Mouse (Mus musculus): Measurements from ENCODE around the gene Epb41l4b. TPM values are rescaled to one million over a fixed set of nuclear protein-coding genes. Genes with fewer than 3 reads are reported as not detected.

Epb41l4b gene
- polyA plus RNA-seq, 1 experiment from 2014 or later = 10.3 TPM

GRCm38 (mm10) chr4:57073843-57074242 lies 69.4 kb downstream of the Epb41l4b start:
- WGBS = 64% methylated on average over 7 of the region's 7 CpGs
- H3K4me3 ChIP-seq (ENCODE audit: low read depth, low read length) = no peak overlapping the region
- H3K9me3 ChIP-seq (ENCODE audit: low read length) = no peaks in the 10 kb centered on the region
- TF ChIP-seq CTCF (IDR thresholded peaks at IDR 0.05) (no peak), EP300 (IDR thresholded peaks at IDR 0.05) (no peak)
- H3K9ac ChIP-seq (replicated peaks; ENCODE audit: low read depth) = no peak overlapping the region
- ATAC-seq (no peak), DNase-seq (ENCODE audit: low spot score) (no peak)
- H3K27me3 ChIP-seq (replicated peaks; ENCODE audit: insufficient read depth, low read length) = 0 out of 2 replicates have a peak, but pooled peaks cover 3% of the 10 kb centered on the region
- H3K27ac ChIP-seq (ENCODE audit: low read length) = no peak overlapping the region
- no peak overlapping the region for H3K4me2 ChIP-seq (replicated peaks; ENCODE audit: low read depth, low read length)
- no peaks in the 10 kb centered on the region for H3K4me1 ChIP-seq (ENCODE audit: insufficient read depth, low read depth, low read length)
- H3K36me3 ChIP-seq (ENCODE audit: insufficient read depth, low read length) = no peaks in the 10 kb centered on the region

DNA sequence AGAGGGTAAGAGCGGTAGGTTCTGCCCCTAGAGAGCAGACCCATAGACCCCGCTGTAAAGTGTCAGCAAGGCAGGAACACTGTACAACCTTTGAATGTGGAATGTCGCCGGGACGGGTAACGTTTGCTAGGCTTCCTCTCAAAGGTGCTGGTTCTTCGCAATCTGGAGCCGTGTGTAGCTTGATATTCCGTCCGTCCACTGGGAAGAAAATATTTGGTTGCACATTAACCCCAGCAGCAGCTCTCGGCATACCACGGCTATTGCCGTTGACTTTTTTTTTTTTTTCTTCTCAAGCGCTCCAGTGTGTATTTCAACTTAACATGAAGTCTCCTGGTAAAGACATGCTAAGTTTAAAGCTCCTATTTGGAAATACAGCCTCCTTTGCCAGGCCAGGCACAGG lies 70.1 kb downstream of the Epb41l4b start:
- WGBS = 67% methylated on average over 14 of the region's 14 CpGs
- DNase-seq (ENCODE audit: low spot score) (no peak), ATAC-seq (no peak)
- no peak overlapping the region for H3K4me3 ChIP-seq (ENCODE audit: low read depth, low read length)
- no peaks in the 10 kb centered on the region for H3K4me1 ChIP-seq (ENCODE audit: insufficient read depth, low read depth, low read length)
- H3K9ac ChIP-seq (replicated peaks; ENCODE audit: low read depth) = no peak overlapping the region
- H3K36me3 ChIP-seq (ENCODE audit: insufficient read depth, low read length) = no peaks in the 10 kb centered on the region
- H3K9me3 ChIP-seq (ENCODE audit: low read length) = no peaks in the 10 kb centered on the region
- 0 out of 2 replicates have a peak, but pooled peaks cover 3% of the 10 kb centered on the region for H3K27me3 ChIP-seq (replicated peaks; ENCODE audit: insufficient read depth, low read length)
- no peak overlapping the region for H3K27ac ChIP-seq (ENCODE audit: low read length)
- no peak overlapping the region for H3K4me2 ChIP-seq (replicated peaks; ENCODE audit: low read depth, low read length)
- TF ChIP-seq EP300 (IDR thresholded peaks at IDR 0.05) = 0 out of 2 replicates have a peak, but pooled peaks have one; percentile 18
- no peak for TF ChIP-seq CTCF (IDR thresholded peaks at IDR 0.05)

- Histone ChIP-seq H3K27ac (ENCODE audit: low read length) (no peak overlapping the region), H3K4me1 (ENCODE audit: insufficient read depth, low read depth, low read length) (no peaks in the 10 kb centered on the region), H3K9me3 (ENCODE audit: low read length) (no peaks in the 10 kb centered on the region), H3K4me3 (ENCODE audit: low read depth, low read length) (no peak overlapping the region), H3K27me3 (replicated peaks; ENCODE audit: insufficient read depth, low read length) (0 out of 2 replicates have a peak, but pooled peaks cover 3% of the 10 kb centered on the region), H3K36me3 (ENCODE audit: insufficient read depth, low read length) (no peaks in the 10 kb centered on the region), H3K4me2 (replicated peaks; ENCODE audit: low read depth, low read length) (no peak overlapping the region), H3K9ac (replicated peaks; ENCODE audit: low read depth) (no peak overlapping the region)
- TF ChIP-seq CTCF (IDR thresholded peaks at IDR 0.05) = no peak
- TF ChIP-seq EP300 (IDR thresholded peaks at IDR 0.05) = no peak
- DNase-seq (ENCODE audit: low spot score) = peak; percentile 18
- ATAC-seq = peak; percentile 3; the same call in 1 of the 2 replicates
- WGBS = 79% methylated on average over 6 of the region's 6 CpGs
Observed at GRCm38 (mm10) chr4:57070640-57071039, 72.6 kb downstream of the Epb41l4b start.

DNA sequence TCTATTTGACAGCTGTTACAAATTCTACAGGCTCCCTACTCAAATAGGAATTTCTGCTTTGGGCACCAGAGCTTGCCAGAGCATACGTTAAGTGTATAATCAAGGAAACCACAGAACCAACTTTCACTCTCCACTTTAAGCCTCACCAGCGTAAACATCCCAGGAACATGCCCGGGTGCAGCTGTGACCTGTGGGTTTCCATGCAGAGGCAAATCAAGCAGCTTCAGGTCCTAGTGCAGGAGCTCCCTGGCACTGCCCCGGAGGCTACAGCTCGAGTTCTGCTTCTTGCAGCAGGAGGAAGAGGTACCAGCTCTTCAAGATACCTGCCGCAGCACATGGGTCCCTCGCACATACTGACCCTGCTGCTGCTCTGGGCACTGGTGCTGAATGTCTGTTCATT lies 74.8 kb downstream of the Epb41l4b start:
- H3K9me3 ChIP-seq (ENCODE audit: low read length) = no peaks in the 10 kb centered on the region
- no peaks in the 10 kb centered on the region for H3K4me1 ChIP-seq (ENCODE audit: insufficient read depth, low read depth, low read length)
- 31% methylated on average over 7 of the region's 7 CpGs for WGBS
- ATAC-seq (peak; percentile 39), DNase-seq (ENCODE audit: low spot score) (peak; percentile 51)
- TF ChIP-seq EP300 (IDR thresholded peaks at IDR 0.05) = no peak
- TF ChIP-seq CTCF (IDR thresholded peaks at IDR 0.05) = no peak
- no peak overlapping the region for H3K9ac ChIP-seq (replicated peaks; ENCODE audit: low read depth)
- no peaks in the 10 kb centered on the region for H3K36me3 ChIP-seq (ENCODE audit: insufficient read depth, low read length)
- H3K27ac ChIP-seq (ENCODE audit: low read length) = no peak overlapping the region; the same call in 1 of the 2 replicates
- 0 out of 2 replicates have a peak overlapping the region, but pooled peaks have one; percentile 2 for H3K4me2 ChIP-seq (replicated peaks; ENCODE audit: low read depth, low read length)
- H3K4me3 ChIP-seq (ENCODE audit: low read depth, low read length) = no peak overlapping the region
- 0 out of 2 replicates have a peak, but pooled peaks cover 3% of the 10 kb centered on the region for H3K27me3 ChIP-seq (replicated peaks; ENCODE audit: insufficient read depth, low read length)

DNA sequence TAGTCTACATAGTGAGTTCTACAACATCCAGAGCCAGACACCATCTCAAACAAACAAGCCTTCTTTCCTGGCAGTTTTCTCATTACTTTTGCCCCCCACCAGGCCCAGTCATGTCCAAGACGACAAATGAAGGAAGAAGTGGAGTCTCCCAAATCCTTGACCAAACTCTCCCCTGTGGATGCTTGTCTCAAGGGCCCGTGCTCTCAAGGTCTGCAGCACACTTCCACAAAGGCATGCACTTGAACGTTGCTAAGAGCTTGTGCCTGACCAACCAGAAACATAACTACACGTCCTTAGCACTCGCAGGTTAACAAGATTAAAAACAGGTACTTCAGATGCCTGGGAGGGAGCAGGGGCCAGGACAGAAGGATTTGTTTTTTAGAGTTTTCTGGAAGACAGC lies 75.4 kb downstream of the Epb41l4b start:
- 50% methylated on average over 5 of the region's 5 CpGs for WGBS
- Histone ChIP-seq H3K36me3 (ENCODE audit: insufficient read depth, low read length) (no peaks in the 10 kb centered on the region), H3K27ac (ENCODE audit: low read length) (0 out of 2 replicates have a peak overlapping the region, but pooled peaks have one; percentile 6), H3K4me1 (ENCODE audit: insufficient read depth, low read depth, low read length) (no peaks in the 10 kb centered on the region), H3K9ac (replicated peaks; ENCODE audit: low read depth) (no peak overlapping the region), H3K27me3 (replicated peaks; ENCODE audit: insufficient read depth, low read length) (0 out of 2 replicates have a peak, but pooled peaks cover 3% of the 10 kb centered on the region), H3K4me3 (ENCODE audit: low read depth, low read length) (no peak overlapping the region), H3K4me2 (replicated peaks; ENCODE audit: low read depth, low read length) (0 out of 2 replicates have a peak overlapping the region, but pooled peaks have one; percentile 2), H3K9me3 (ENCODE audit: low read length) (no peaks in the 10 kb centered on the region)
- peak; percentile 90 for DNase-seq (ENCODE audit: low spot score)
- ATAC-seq = peak; percentile 90
- TF ChIP-seq CTCF (IDR thresholded peaks at IDR 0.05) (no peak), EP300 (IDR thresholded peaks at IDR 0.05) (peak; percentile 93)

- TF ChIP-seq EP300 (IDR thresholded peaks at IDR 0.05) (peak; percentile 61; the same call in 1 of the 2 replicates), CTCF (IDR thresholded peaks at IDR 0.05) (no peak)
- Histone ChIP-seq H3K4me2 (replicated peaks; ENCODE audit: low read depth, low read length) (no peak overlapping the region), H3K4me3 (ENCODE audit: low read depth, low read length) (no peak overlapping the region), H3K4me1 (ENCODE audit: insufficient read depth, low read depth, low read length) (no peaks in the 10 kb centered on the region), H3K27ac (ENCODE audit: low read length) (0 out of 2 replicates have a peak overlapping the region, but pooled peaks have one; percentile 6), H3K9me3 (ENCODE audit: low read length) (no peaks in the 10 kb centered on the region), H3K36me3 (ENCODE audit: insufficient read depth, low read length) (no peaks in the 10 kb centered on the region), H3K27me3 (replicated peaks; ENCODE audit: insufficient read depth, low read length) (0 out of 2 replicates have a peak, but pooled peaks cover 3% of the 10 kb centered on the region), H3K9ac (replicated peaks; ENCODE audit: low read depth) (no peak overlapping the region)
- DNase-seq (ENCODE audit: low spot score) (peak; percentile 19), ATAC-seq (peak; percentile 27; the same call in 1 of the 2 replicates)
- 56% methylated on average over 2 of the region's 2 CpGs for WGBS
Observed at GRCm38 (mm10) chr4:57066936-57067335, 76.3 kb downstream of the Epb41l4b start.

All from lung, postnatal 0 days (tissue).